In the genomic region with DNA sequence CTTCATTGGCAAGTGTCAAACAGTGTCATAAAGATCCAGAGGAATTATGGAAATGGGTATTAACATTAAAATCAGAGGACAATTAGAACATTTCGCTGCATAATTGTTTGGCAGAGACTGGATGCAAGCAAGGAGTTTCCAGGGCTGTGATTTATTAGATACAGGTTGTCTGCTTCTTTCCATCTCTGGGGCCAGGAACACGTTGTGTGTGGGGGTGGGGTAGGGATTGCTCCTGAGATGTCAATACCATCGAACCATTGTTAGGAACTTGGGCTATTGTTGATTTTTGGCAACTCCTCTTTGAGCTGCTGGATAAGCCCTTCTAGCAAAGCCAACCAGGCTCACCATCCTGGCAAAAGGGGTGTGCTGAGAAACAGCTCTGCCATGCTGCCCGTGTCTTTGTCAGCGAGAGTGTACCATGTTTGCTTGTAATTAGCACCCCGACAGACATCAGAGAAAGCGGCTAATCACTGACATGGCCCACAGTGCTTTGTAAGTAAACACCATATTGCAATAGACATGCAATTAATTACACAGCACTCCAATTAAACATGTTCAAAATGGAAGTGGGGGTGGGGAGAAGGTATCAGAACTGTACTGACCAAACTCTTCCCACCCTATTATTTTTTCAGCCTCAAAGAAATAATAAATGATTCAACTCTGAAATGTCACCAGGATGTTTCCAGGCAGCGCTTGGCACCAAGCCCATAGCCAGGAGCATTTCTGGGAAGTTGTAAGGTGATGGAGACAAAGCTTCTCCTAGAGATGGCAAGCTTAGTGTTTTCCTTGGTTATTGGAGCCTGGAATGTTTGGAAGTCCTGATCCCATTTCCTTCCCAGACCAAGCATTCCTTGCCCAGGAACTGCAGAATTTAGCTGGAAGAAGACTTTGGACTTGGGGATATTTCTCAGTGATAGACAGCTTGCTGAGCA, we compare ENCODE assay signal across 15 mouse cellular contexts.
DNase-seq lines count a peak whose midpoint lies in the region; ATAC-seq and TF ChIP-seq lines count a peak whose summit lies in the region.
"Had no signal": no experiment of that assay in that cellular context is flagged by ENCODE, and none has a peak within 500 bp of the region (broad histone marks: within the 10 kb centered on the region; RNA-seq: fewer than 3 reads in every experiment).

No protein-coding gene starts in this region.

- ATAC-seq in Patski: peak; percentile 68
- peak; percentile 96 for ATAC-seq in forebrain, embryonic 15.5 days (replicated peaks)
- ATAC-seq in inflammation-experienced regulatory T-cells, adult 6 months: no peak
- ATAC-seq: activated CD4-positive, CD25-positive, alpha-beta regulatory T cell, adult 4 months had no signal

- 17% methylated on average over 8 of the region's 8 CpGs for WGBS in forebrain, embryonic 15.5 days

- H3K4me1 ChIP-seq in forebrain, embryonic 15.5 days: peaks cover 25% of the 10 kb centered on the region

- no peaks in the 10 kb centered on the region for H3K36me3 ChIP-seq in forebrain, embryonic 15.5 days
- H3K36me3 ChIP-seq: G1E; kidney, embryonic 15.5 days had no signal

- no peak overlapping the region for H3K9ac ChIP-seq in forebrain, embryonic 15.5 days (replicated peaks)
- H3K9ac ChIP-seq: kidney, embryonic 15.5 days; liver, embryonic 14.5 days had no signal

- H3K27ac ChIP-seq in layer of hippocampus, adult 2 months: peak overlapping the region; percentile 16; the same call in 1 of the 2 replicates
- peak overlapping the region; percentile 87 for H3K27ac ChIP-seq in forebrain, embryonic 15.5 days (replicated peaks)
- H3K27ac ChIP-seq: kidney, embryonic 15.5 days; liver, embryonic 14.5 days had no signal

- POLR2A ChIA-PET in Patski (lab: Charles Lee): no interaction called here

- in situ Hi-C loops in Patski (cut with MboI; ENCODE audit: low pct_unique_long_range_greater_than_20kb): no loop called here

- DNase-seq in cerebellum, postnatal 36 days: peak; percentile 12 to 16
- DNase-seq in cerebellum, adult 8-10 months: no peak
- peak in 1 of 2 experiments; percentile 12 for DNase-seq in layer of hippocampus, adult 2 months (ENCODE audit: low spot score in 2 of 2)
- no peak for DNase-seq in layer of hippocampus, postnatal 36 days
- peak; percentile 46 for DNase-seq in Patski (ENCODE audit: low read depth, low spot score)
- DNase-seq in left cerebral cortex, adult 9 months (ENCODE audit: low spot score in 2 of 2): no peak
- DNase-seq: B cell, adult 2 months; thymus, postnatal 36 days had no signal

- no peaks in the 10 kb centered on the region for H3K9me3 ChIP-seq in forebrain, embryonic 15.5 days
- H3K9me3 ChIP-seq: kidney, embryonic 15.5 days had no signal

- no peak overlapping the region for H3K4me2 ChIP-seq in forebrain, embryonic 15.5 days (replicated peaks)
- H3K4me2 ChIP-seq: kidney, embryonic 15.5 days had no signal

- H3K27me3 ChIP-seq in Patski: no peaks in the 10 kb centered on the region
- no peaks in the 10 kb centered on the region for H3K27me3 ChIP-seq in forebrain, embryonic 15.5 days
- H3K27me3 ChIP-seq: kidney, embryonic 15.5 days had no signal

- CTCF ChIA-PET in Patski (lab: Charles Lee): interaction anchor here (1.0 kb wide), 1 partner anchor 18 kb away, joined by 5 read pairs; no protein-coding TSS in a partner anchor

- no peak overlapping the region for H3K4me3 ChIP-seq in layer of hippocampus, adult 2 months
- no peak overlapping the region for H3K4me3 ChIP-seq in forebrain, embryonic 15.5 days
- H3K4me3 ChIP-seq: erythroblast, embryonic 14.5 days; kidney, embryonic 15.5 days had no signal

- TF ChIP-seq CTCF in layer of hippocampus, adult 2 months (conservative IDR thresholded peaks at IDR 0.05): no peak
- no peak for TF ChIP-seq CTCF in Patski (IDR thresholded peaks at IDR 0.05)

Comparison
In these comparisons a context has a peak if more than half of its experiments do, and no peak if none do; other contexts are left out.
1. DNase-seq: peak in cerebellum, postnatal 36 days (2 of 2) and Patski (single experiment); none in cerebellum, adult 8-10 months (single experiment), layer of hippocampus, postnatal 36 days (0 of 2) and left cerebral cortex, adult 9 months (0 of 2).